Mouse (Mus musculus): ENCODE results near the gene Mlph. TPM values are rescaled to one million over a fixed set of nuclear protein-coding genes. Genes with fewer than 3 reads are reported as not detected.

Mlph gene
- total and polyA plus RNA-seq, 3 experiments = not detected

- Histone ChIP-seq H3K9ac (ENCODE audit: control insufficient read depth, low read depth, low read length, poor library complexity, severe bottlenecking) (no peak overlapping the region), H3K27ac (ENCODE audit: control insufficient read depth, low read depth, low read length) (no peak overlapping the region), H3K79me2 (ENCODE audit: control insufficient read depth, insufficient read depth, low read length, poor library complexity) (no peaks in the 10 kb centered on the region), H3K9me3 (replicated peaks; ENCODE audit: insufficient read depth, low read length) (no peaks in the 10 kb centered on the region), H3K36me3 (ENCODE audit: control insufficient read depth in 1 of 2, insufficient read depth in 2 of 2, low read length in 2 of 2) (no peaks in the 10 kb centered on the region), H3K27me3 (ENCODE audit: control insufficient read depth in 1 of 2, insufficient read depth in 2 of 2, low read length in 2 of 2) (no peaks in the 10 kb centered on the region; a peak in 1 of 4 replicates), H3K4me1 (ENCODE audit: control insufficient read depth in 1 of 2, insufficient read depth in 2 of 2, low read length in 2 of 2) (no peaks in the 10 kb centered on the region), H3K4me3 (ENCODE audit: control insufficient read depth in 1 of 2, insufficient read depth in 1 of 2, low read depth in 2 of 2, low read length in 2 of 2) (no peak overlapping the region)
- TF ChIP-seq MAFK (IDR thresholded peaks at IDR 0.05; ENCODE audit: borderline replicate concordance, low read depth, low read length) (no peak), MYC (IDR thresholded peaks at IDR 0.05; ENCODE audit: low read depth, low read length) (no peak), E2F4 (IDR thresholded peaks at IDR 0.05; ENCODE audit: borderline replicate concordance, low read depth, low read length) (no peak), RCOR1 (IDR thresholded peaks at IDR 0.05; ENCODE audit: low read depth, low read length) (no peak), POLR2AphosphoS5 (IDR thresholded peaks at IDR 0.05; ENCODE audit: borderline replicate concordance, low read depth, low read length) (no peak), POLR2A (IDR thresholded peaks at IDR 0.05; ENCODE audit: control insufficient read depth in 1 of 2, insufficient read depth in 1 of 2, low read depth in 1 of 2, low read length in 2 of 2, poor library complexity in 1 of 2) (no peak), ZMIZ1 (IDR thresholded peaks at IDR 0.05; ENCODE audit: low read depth, low read length) (no peak), TBP (IDR thresholded peaks at IDR 0.05; ENCODE audit: low read depth, low read length) (no peak), MYB (IDR thresholded peaks at IDR 0.05; ENCODE audit: low read depth, low read length) (no peak), GATA1 (IDR thresholded peaks at IDR 0.05; ENCODE audit: low read depth, low read length) (no peak), NRF1 (IDR thresholded peaks at IDR 0.05; ENCODE audit: insufficient read depth, low read depth, low read length, poor library complexity, severe bottlenecking) (no peak), BHLHE40 (IDR thresholded peaks at IDR 0.05; ENCODE audit: borderline replicate concordance, low read depth, low read length) (no peak), MXI1 (IDR thresholded peaks at IDR 0.05; ENCODE audit: low read depth, low read length) (no peak), HCFC1 (IDR thresholded peaks at IDR 0.05; ENCODE audit: low read depth, low read length) (no peak), MEF2A (IDR thresholded peaks at IDR 0.05; ENCODE audit: extremely low read depth, insufficient replicate concordance, low read depth, low read length, poor library complexity, severe bottlenecking) (no peak), GABPA (IDR thresholded peaks at IDR 0.05; ENCODE audit: low read depth, low read length) (no peak), NELFE (IDR thresholded peaks at IDR 0.05; ENCODE audit: low read depth, low read length) (no peak), JUND (IDR thresholded peaks at IDR 0.05; ENCODE audit: low read depth, low read length) (no peak), CTCF (IDR thresholded peaks at IDR 0.05 in 2 of 3, conservative IDR thresholded peaks at IDR 0.05 in 1 of 3; ENCODE audit: control insufficient read depth in 1 of 3, insufficient read depth in 1 of 3, low read depth in 2 of 3, low read length in 3 of 3, poor library complexity in 1 of 3, severe bottlenecking in 1 of 3) (no peak)
- no peak for DNase-seq (ENCODE audit: low read depth, low spot score)
Observed at GRCm38 (mm10) chr1:90939980-90940379, 25.1 kb downstream of the Mlph start.

- H3K9me3 ChIP-seq (replicated peaks; ENCODE audit: insufficient read depth, low read length) = no peaks in the 10 kb centered on the region
- DNase-seq (ENCODE audit: low read depth, low spot score) = no peak
- H3K4me1 ChIP-seq (ENCODE audit: control insufficient read depth in 1 of 2, insufficient read depth in 2 of 2, low read length in 2 of 2) = no peaks in the 10 kb centered on the region
Observed at GRCm38 (mm10) chr1:90945171-90945570, 30.3 kb downstream of the Mlph start.

More at GRCm38 (mm10) chr1:90945171-90945570, 30.3 kb downstream of the Mlph start:
- H3K79me2 ChIP-seq (ENCODE audit: control insufficient read depth, insufficient read depth, low read length, poor library complexity) = no peaks in the 10 kb centered on the region
- no peak overlapping the region for H3K4me3 ChIP-seq (ENCODE audit: control insufficient read depth in 1 of 2, insufficient read depth in 1 of 2, low read depth in 2 of 2, low read length in 2 of 2)
- no peak overlapping the region for H3K27ac ChIP-seq (ENCODE audit: control insufficient read depth, low read depth, low read length)
- no peaks in the 10 kb centered on the region for H3K27me3 ChIP-seq (ENCODE audit: control insufficient read depth in 1 of 2, insufficient read depth in 2 of 2, low read length in 2 of 2)
- H3K36me3 ChIP-seq (ENCODE audit: control insufficient read depth in 1 of 2, insufficient read depth in 2 of 2, low read length in 2 of 2) = no peaks in the 10 kb centered on the region
- H3K9ac ChIP-seq (ENCODE audit: control insufficient read depth, low read depth, low read length, poor library complexity, severe bottlenecking) = no peak overlapping the region
- TF ChIP-seq MYB (IDR thresholded peaks at IDR 0.05; ENCODE audit: low read depth, low read length) (no peak), MXI1 (IDR thresholded peaks at IDR 0.05; ENCODE audit: low read depth, low read length) (no peak), MEF2A (IDR thresholded peaks at IDR 0.05; ENCODE audit: extremely low read depth, insufficient replicate concordance, low read depth, low read length, poor library complexity, severe bottlenecking) (no peak), JUND (IDR thresholded peaks at IDR 0.05; ENCODE audit: low read depth, low read length) (no peak), USF2 (IDR thresholded peaks at IDR 0.05; ENCODE audit: borderline replicate concordance in 1 of 2, insufficient read depth in 1 of 2, low read depth in 1 of 2, low read length in 2 of 2) (no peak), MAZ (IDR thresholded peaks at IDR 0.05; ENCODE audit: low read depth, low read length) (no peak), ZKSCAN1 (IDR thresholded peaks at IDR 0.05; ENCODE audit: low read depth, low read length) (no peak), TCF12 (IDR thresholded peaks at IDR 0.05; ENCODE audit: low read depth, low read length) (no peak), ZC3H11A (IDR thresholded peaks at IDR 0.05; ENCODE audit: low read depth, low read length) (no peak), GABPA (IDR thresholded peaks at IDR 0.05; ENCODE audit: low read depth, low read length) (no peak), CTCF (IDR thresholded peaks at IDR 0.05 in 2 of 3, conservative IDR thresholded peaks at IDR 0.05 in 1 of 3; ENCODE audit: control insufficient read depth in 1 of 3, insufficient read depth in 1 of 3, low read depth in 2 of 3, low read length in 3 of 3, poor library complexity in 1 of 3, severe bottlenecking in 1 of 3) (no peak), SMC3 (IDR thresholded peaks at IDR 0.05; ENCODE audit: low read depth, low read length) (no peak), HCFC1 (IDR thresholded peaks at IDR 0.05; ENCODE audit: low read depth, low read length) (no peak), GATA1 (IDR thresholded peaks at IDR 0.05; ENCODE audit: low read depth, low read length) (no peak)

Data from MEL (cell line).